Mouse (Mus musculus): ENCODE data around the gene Slc12a8.

Gene Slc12a8

GRCm38 (mm10) chr16:33592286-33592685 lies 75.2 kb downstream of the Slc12a8 start:
- Histone ChIP-seq H3K27me3 (ENCODE audit: insufficient read depth, low read length) (no peaks in the 10 kb centered on the region), H3K4me3 (replicated peaks; ENCODE audit: low read length) (no peak overlapping the region), H3K36me3 (ENCODE audit: insufficient read depth, low read length) (no peaks in the 10 kb centered on the region), H3K9me3 (ENCODE audit: low read length) (no peaks in the 10 kb centered on the region), H3K4me1 (replicated peaks; ENCODE audit: low read depth, low read length) (peaks cover 37% of the 10 kb centered on the region)
- TF ChIP-seq CTCF (conservative IDR thresholded peaks at IDR 0.05; ENCODE audit: low read length) (no peak), POU5F1 (IDR thresholded peaks at IDR 0.05; ENCODE audit: borderline replicate concordance, low read length) (no peak), NANOG (IDR thresholded peaks at IDR 0.05; ENCODE audit: borderline replicate concordance, low read length) (no peak)

- Histone ChIP-seq H3K36me3 (ENCODE audit: insufficient read depth, low read length) (no peaks in the 10 kb centered on the region), H3K4me1 (replicated peaks; ENCODE audit: low read depth, low read length) (peaks cover 31% of the 10 kb centered on the region), H3K27me3 (ENCODE audit: insufficient read depth, low read length) (no peaks in the 10 kb centered on the region), H3K9me3 (ENCODE audit: low read length) (no peaks in the 10 kb centered on the region), H3K4me3 (replicated peaks; ENCODE audit: low read length) (no peak overlapping the region)
- TF ChIP-seq NANOG (IDR thresholded peaks at IDR 0.05; ENCODE audit: borderline replicate concordance, low read length) = no peak
- no peak for TF ChIP-seq POU5F1 (IDR thresholded peaks at IDR 0.05; ENCODE audit: borderline replicate concordance, low read length)
- TF ChIP-seq CTCF (conservative IDR thresholded peaks at IDR 0.05; ENCODE audit: low read length) = no peak
Measured at GRCm38 (mm10) chr16:33593467-33593866, 76.3 kb downstream of the Slc12a8 start.

GRCm38 (mm10) chr16:33594037-33594771 lies 77.1 kb downstream of the Slc12a8 start:
- TF ChIP-seq NANOG (IDR thresholded peaks at IDR 0.05; ENCODE audit: borderline replicate concordance, low read length) = no peak
- no peak for TF ChIP-seq POU5F1 (IDR thresholded peaks at IDR 0.05; ENCODE audit: borderline replicate concordance, low read length)
- no peak for TF ChIP-seq CTCF (conservative IDR thresholded peaks at IDR 0.05; ENCODE audit: low read length)

GRCm38 (mm10) chr16:33595235-33595769 lies 78.2 kb downstream of the Slc12a8 start:
- Histone ChIP-seq H3K4me3 (replicated peaks; ENCODE audit: low read length) (no peak overlapping the region), H3K4me1 (replicated peaks; ENCODE audit: low read depth, low read length) (peaks cover 26% of the 10 kb centered on the region), H3K36me3 (ENCODE audit: insufficient read depth, low read length) (no peaks in the 10 kb centered on the region), H3K9me3 (ENCODE audit: low read length) (no peaks in the 10 kb centered on the region), H3K27me3 (ENCODE audit: insufficient read depth, low read length) (no peaks in the 10 kb centered on the region)
- TF ChIP-seq CTCF (conservative IDR thresholded peaks at IDR 0.05; ENCODE audit: low read length) (no peak), NANOG (IDR thresholded peaks at IDR 0.05; ENCODE audit: borderline replicate concordance, low read length) (no peak), POU5F1 (IDR thresholded peaks at IDR 0.05; ENCODE audit: borderline replicate concordance, low read length) (no peak)

More at GRCm38 (mm10) chr16:33594037-33594771, 77.1 kb downstream of the Slc12a8 start:
- Histone ChIP-seq H3K4me1 (replicated peaks; ENCODE audit: low read depth, low read length) (peaks cover 27% of the 10 kb centered on the region), H3K27me3 (ENCODE audit: insufficient read depth, low read length) (no peaks in the 10 kb centered on the region), H3K9me3 (ENCODE audit: low read length) (no peaks in the 10 kb centered on the region), H3K36me3 (ENCODE audit: insufficient read depth, low read length) (no peaks in the 10 kb centered on the region), H3K4me3 (replicated peaks; ENCODE audit: low read length) (no peak overlapping the region)

- Histone ChIP-seq H3K36me3 (ENCODE audit: insufficient read depth, low read length) (no peaks in the 10 kb centered on the region), H3K4me1 (replicated peaks; ENCODE audit: low read depth, low read length) (peaks cover 26% of the 10 kb centered on the region), H3K4me3 (replicated peaks; ENCODE audit: low read length) (no peak overlapping the region), H3K27me3 (ENCODE audit: insufficient read depth, low read length) (no peaks in the 10 kb centered on the region), H3K9me3 (ENCODE audit: low read length) (no peaks in the 10 kb centered on the region)
- TF ChIP-seq NANOG (IDR thresholded peaks at IDR 0.05; ENCODE audit: borderline replicate concordance, low read length) = no peak
- TF ChIP-seq CTCF (conservative IDR thresholded peaks at IDR 0.05; ENCODE audit: low read length) = no peak
Measured at GRCm38 (mm10) chr16:33596213-33596612, 79.1 kb downstream of the Slc12a8 start.

- no peak overlapping the region for H3K4me3 ChIP-seq (replicated peaks; ENCODE audit: low read length)
- no peaks in the 10 kb centered on the region for H3K36me3 ChIP-seq (ENCODE audit: insufficient read depth, low read length)
- no peaks in the 10 kb centered on the region for H3K9me3 ChIP-seq (ENCODE audit: low read length)
- H3K27me3 ChIP-seq (ENCODE audit: insufficient read depth, low read length) = no peaks in the 10 kb centered on the region; the same call in 1 of the 2 replicates
- TF ChIP-seq CTCF (conservative IDR thresholded peaks at IDR 0.05; ENCODE audit: low read length) = peak; percentile 51
- no peak for TF ChIP-seq NANOG (IDR thresholded peaks at IDR 0.05; ENCODE audit: borderline replicate concordance, low read length)
- no peak for TF ChIP-seq POU5F1 (IDR thresholded peaks at IDR 0.05; ENCODE audit: borderline replicate concordance, low read length)
- H3K4me1 ChIP-seq (replicated peaks; ENCODE audit: low read depth, low read length) = peaks cover under 1% of the 10 kb centered on the region; the same call in 1 of the 2 replicates
Measured at GRCm38 (mm10) chr16:33600216-33600615, 83.1 kb downstream of the Slc12a8 start.

GRCm38 (mm10) chr16:33601299-33601698 lies 84.2 kb downstream of the Slc12a8 start:
- Histone ChIP-seq H3K36me3 (ENCODE audit: insufficient read depth, low read length) (no peaks in the 10 kb centered on the region), H3K9me3 (ENCODE audit: low read length) (no peaks in the 10 kb centered on the region), H3K27me3 (ENCODE audit: insufficient read depth, low read length) (no peaks in the 10 kb centered on the region; the same call in 1 of the 2 replicates), H3K4me3 (replicated peaks; ENCODE audit: low read length) (no peak overlapping the region), H3K4me1 (replicated peaks; ENCODE audit: low read depth, low read length) (peaks cover 11% of the 10 kb centered on the region)
- TF ChIP-seq POU5F1 (IDR thresholded peaks at IDR 0.05; ENCODE audit: borderline replicate concordance, low read length) (no peak), CTCF (conservative IDR thresholded peaks at IDR 0.05; ENCODE audit: low read length) (no peak), NANOG (IDR thresholded peaks at IDR 0.05; ENCODE audit: borderline replicate concordance, low read length) (no peak)

- H3K9me3 ChIP-seq (ENCODE audit: low read length) = no peaks in the 10 kb centered on the region
- H3K4me3 ChIP-seq (replicated peaks; ENCODE audit: low read length) = no peak overlapping the region
- H3K4me1 ChIP-seq (replicated peaks; ENCODE audit: low read depth, low read length) = peaks cover 34% of the 10 kb centered on the region
- H3K27me3 ChIP-seq (ENCODE audit: insufficient read depth, low read length) = no peaks in the 10 kb centered on the region; the same call in 1 of the 2 replicates
- H3K36me3 ChIP-seq (ENCODE audit: insufficient read depth, low read length) = peaks cover 4% of the 10 kb centered on the region; the same call in 1 of the 2 replicates
- TF ChIP-seq CTCF (conservative IDR thresholded peaks at IDR 0.05; ENCODE audit: low read length) (no peak), POU5F1 (IDR thresholded peaks at IDR 0.05; ENCODE audit: borderline replicate concordance, low read length) (no peak), NANOG (IDR thresholded peaks at IDR 0.05; ENCODE audit: borderline replicate concordance, low read length) (no peak)
Measured at GRCm38 (mm10) chr16:33605647-33606596, 88.8 kb downstream of the Slc12a8 start.
